Mouse (Mus musculus): ENCODE data around the gene 4930568D16Rik. TPM values are rescaled to one million over a fixed set of nuclear protein-coding genes. Genes with fewer than 3 reads are reported as not detected.

4930568D16Rik gene
- polyA plus RNA-seq, 1 experiment from 2014 or later: not detected

DNA sequence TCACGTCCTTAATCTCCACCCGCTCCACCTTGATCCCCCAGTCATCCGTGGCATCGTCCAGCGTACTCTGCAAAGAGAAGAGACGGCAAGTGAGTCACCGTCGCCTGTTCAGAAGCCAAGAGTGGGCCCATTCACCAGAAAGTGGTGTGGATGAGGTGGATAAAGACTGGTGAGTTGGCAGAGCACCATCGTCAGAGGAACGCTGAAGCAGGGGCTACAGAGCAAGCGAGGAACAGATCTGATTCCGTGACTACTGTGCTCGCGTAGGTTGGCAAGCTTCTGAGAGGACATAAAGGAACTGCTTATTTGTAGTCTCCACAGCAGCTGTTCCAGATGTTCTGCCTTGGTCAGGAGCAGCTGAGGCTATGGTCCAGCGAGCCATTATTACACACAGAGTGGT, 47.1 kb downstream of the 4930568D16Rik start:
- H3K27me3 ChIP-seq (replicated peaks): no peaks in the 10 kb centered on the region
- no peak overlapping the region for H3K4me2 ChIP-seq (replicated peaks)
- ATAC-seq: no peak
- no peaks in the 10 kb centered on the region for H3K4me1 ChIP-seq (replicated peaks)
- 94% methylated on average over 15 of the region's 15 CpGs for WGBS
- H3K9ac ChIP-seq: no peak overlapping the region
- H3K36me3 ChIP-seq: no peaks in the 10 kb centered on the region
- no peak overlapping the region for H3K27ac ChIP-seq
- no peak overlapping the region for H3K4me3 ChIP-seq (replicated peaks)
- no peaks in the 10 kb centered on the region for H3K9me3 ChIP-seq

DNA sequence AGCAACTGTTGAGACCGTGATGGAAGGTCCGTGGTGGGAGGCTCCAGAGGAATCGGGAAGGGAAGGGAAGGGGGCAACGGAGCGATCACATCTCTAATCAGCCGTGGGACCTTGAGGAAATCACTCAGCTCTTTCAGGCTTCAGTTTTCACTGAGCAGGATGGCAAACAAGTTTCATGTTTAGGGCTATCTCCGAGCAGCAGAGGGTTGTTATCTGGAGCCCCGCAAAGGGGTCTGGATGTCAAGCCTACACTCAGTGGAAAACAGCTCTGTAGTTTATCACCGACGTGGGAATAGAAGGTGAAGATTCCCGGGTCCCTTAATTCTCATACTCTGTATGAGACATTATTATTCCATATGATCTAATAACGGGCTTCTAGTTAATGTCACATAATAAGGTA, 49.1 kb downstream of the 4930568D16Rik start:
- WGBS: 88% methylated on average over 12 of the region's 12 CpGs
- H3K4me2 ChIP-seq (replicated peaks): no peak overlapping the region
- H3K36me3 ChIP-seq: no peaks in the 10 kb centered on the region

DNA sequence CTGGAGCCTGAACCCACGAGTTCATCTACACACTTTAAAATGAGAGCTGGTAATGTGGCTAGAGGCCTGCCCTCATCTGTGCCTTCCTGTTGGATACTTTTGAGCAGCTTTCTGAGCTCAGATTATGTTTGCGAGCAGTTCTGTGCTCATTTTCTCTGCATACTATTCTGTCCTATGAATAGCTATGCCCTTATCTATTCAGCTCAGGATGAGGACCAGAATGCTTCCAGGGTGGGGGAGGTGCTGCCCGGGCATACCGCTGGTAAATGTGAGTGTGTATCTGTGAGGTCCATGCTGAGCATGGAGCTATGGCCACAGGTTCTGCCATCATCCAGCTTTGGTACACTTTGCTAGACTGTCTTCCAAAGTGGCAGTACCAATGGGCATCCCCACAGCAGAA, 49.9 kb downstream of the 4930568D16Rik start:
- no peak overlapping the region for H3K4me3 ChIP-seq (replicated peaks)
- 86% methylated on average over 4 of the region's 4 CpGs for WGBS
- no peak for ATAC-seq
- H3K36me3 ChIP-seq: no peaks in the 10 kb centered on the region
- H3K9me3 ChIP-seq: no peaks in the 10 kb centered on the region
- H3K27ac ChIP-seq: no peak overlapping the region
- H3K9ac ChIP-seq: no peak overlapping the region
- no peak overlapping the region for H3K4me2 ChIP-seq (replicated peaks)
- no peaks in the 10 kb centered on the region for H3K4me1 ChIP-seq (replicated peaks)
- H3K27me3 ChIP-seq (replicated peaks): no peaks in the 10 kb centered on the region

More for the DNA sequence above, 49.1 kb downstream of the 4930568D16Rik start:
- H3K4me3 ChIP-seq (replicated peaks): no peak overlapping the region
- H3K9me3 ChIP-seq: no peaks in the 10 kb centered on the region
- H3K4me1 ChIP-seq (replicated peaks): no peaks in the 10 kb centered on the region
- no peak overlapping the region for H3K9ac ChIP-seq
- no peak for ATAC-seq
- no peak overlapping the region for H3K27ac ChIP-seq
- H3K27me3 ChIP-seq (replicated peaks): no peaks in the 10 kb centered on the region

DNA sequence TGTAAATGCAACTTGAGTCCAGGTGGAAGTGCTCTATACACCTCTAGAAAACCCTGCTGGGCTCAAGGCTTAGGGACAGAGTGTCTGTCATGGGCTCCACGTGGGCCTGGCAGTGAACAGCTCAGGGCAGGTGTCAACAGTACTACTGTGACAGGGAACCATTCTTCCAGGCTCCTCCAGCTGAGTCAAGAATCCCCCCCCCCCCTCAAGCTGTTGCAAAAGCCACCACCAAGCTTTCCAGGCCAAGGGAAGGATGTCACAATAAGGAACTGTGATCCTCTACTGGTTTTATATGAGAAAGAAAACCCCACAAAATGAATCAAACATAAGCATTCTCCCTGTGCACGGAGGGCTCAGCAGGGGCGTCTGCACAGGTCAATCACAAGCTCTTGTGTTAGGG, 53.2 kb downstream of the 4930568D16Rik start:
- H3K27me3 ChIP-seq (replicated peaks): no peaks in the 10 kb centered on the region
- H3K4me3 ChIP-seq (replicated peaks): no peak overlapping the region
- H3K36me3 ChIP-seq: no peaks in the 10 kb centered on the region
- no peak for ATAC-seq
- no peak overlapping the region for H3K9ac ChIP-seq
- no peak overlapping the region for H3K4me2 ChIP-seq (replicated peaks)
- WGBS: 46% methylated on average over 3 of the region's 3 CpGs
- H3K9me3 ChIP-seq: no peaks in the 10 kb centered on the region
- H3K4me1 ChIP-seq (replicated peaks): no peaks in the 10 kb centered on the region
- H3K27ac ChIP-seq: no peak overlapping the region

DNA sequence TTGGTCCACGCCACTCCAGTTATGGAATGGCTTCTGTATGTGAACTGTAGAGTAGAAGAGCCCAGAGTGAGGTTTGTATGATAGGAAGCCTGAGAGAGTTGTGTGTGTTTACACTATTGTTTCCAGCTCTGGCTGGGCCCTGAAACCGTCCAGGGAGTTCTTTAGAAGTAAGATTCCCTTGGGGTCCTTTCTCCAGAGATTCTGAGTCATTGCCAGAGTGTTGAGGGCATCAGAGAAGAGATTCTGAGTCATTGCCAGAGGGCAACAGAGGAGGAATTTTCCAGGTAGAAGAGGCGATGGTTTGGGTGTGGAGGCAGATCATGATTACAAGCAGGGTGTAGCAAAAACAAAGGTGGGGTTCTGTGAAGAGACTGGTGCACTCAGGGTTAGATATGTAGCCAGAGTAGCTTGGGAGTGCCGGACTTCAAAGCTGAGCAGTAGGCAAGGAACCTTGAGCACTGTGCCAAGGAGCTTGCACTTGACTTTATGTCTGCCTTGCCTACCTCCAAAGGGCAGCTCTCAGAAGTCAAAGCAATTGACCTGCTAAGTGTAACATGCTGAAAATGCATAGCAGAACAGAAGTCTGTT, 57.5 kb downstream of the 4930568D16Rik start:
- ATAC-seq: no peak
- no peaks in the 10 kb centered on the region for H3K9me3 ChIP-seq
- no peaks in the 10 kb centered on the region for H3K4me1 ChIP-seq (replicated peaks)
- H3K27ac ChIP-seq: no peak overlapping the region
- no peaks in the 10 kb centered on the region for H3K36me3 ChIP-seq
- H3K27me3 ChIP-seq (replicated peaks): no peaks in the 10 kb centered on the region
- no peak overlapping the region for H3K9ac ChIP-seq
- no peak overlapping the region for H3K4me2 ChIP-seq (replicated peaks)
- 74% methylated on average over 4 of the region's 4 CpGs for WGBS
- H3K4me3 ChIP-seq (replicated peaks): no peak overlapping the region

DNA sequence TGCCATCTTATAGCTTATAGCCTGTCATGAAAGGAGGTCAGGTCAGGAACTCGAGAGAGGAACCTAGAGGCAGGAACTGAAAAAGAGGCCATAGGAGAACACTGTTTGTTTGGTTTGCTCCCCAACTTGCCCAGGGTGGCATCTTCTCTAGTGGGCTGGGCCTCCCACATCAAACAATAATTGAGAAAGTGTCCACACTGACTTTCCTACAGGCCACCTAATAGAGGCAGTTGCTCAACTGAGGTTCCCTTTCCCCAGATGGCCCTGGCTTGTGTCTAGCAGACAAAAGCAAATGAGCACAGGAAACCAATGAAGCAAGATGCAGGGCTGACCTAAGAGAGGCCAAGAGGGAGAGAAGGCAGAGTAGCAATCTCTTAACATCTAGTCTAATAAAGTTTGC, 59.4 kb downstream of the 4930568D16Rik start:
- 37% methylated on average over 1 of the region's 1 CpGs for WGBS
- no peak for ATAC-seq
- Histone ChIP-seq H3K27ac (no peak overlapping the region), H3K9ac (no peak overlapping the region), H3K4me2 (replicated peaks) (no peak overlapping the region), H3K27me3 (replicated peaks) (no peaks in the 10 kb centered on the region), H3K4me3 (replicated peaks) (no peak overlapping the region), H3K36me3 (no peaks in the 10 kb centered on the region), H3K4me1 (replicated peaks) (no peaks in the 10 kb centered on the region), H3K9me3 (no peaks in the 10 kb centered on the region)

Other genes starting within 250 kb of the 4930568D16Rik start
- gene Rab14, start 166.6 kb downstream of the 4930568D16Rik start, polyA plus RNA-seq (2015; fragmentation: Nextera tagmentation; extraction: Ambion mirVana): 292 and 338 TPM in 2 replicates
- 167 and 170 TPM in 2 replicates for gene Gsn, start 111.3 kb downstream of the 4930568D16Rik start, polyA plus RNA-seq (2015; fragmentation: Nextera tagmentation; extraction: Ambion mirVana)
- 62.7 and 70.0 TPM in 2 replicates for gene Stom, start 30.8 kb downstream of the 4930568D16Rik start, polyA plus RNA-seq (2015; fragmentation: Nextera tagmentation; extraction: Ambion mirVana)
- not detected in 2 replicates for gene 4930402F06Rik, start 29.4 kb upstream of the 4930568D16Rik start, polyA plus RNA-seq (2015; fragmentation: Nextera tagmentation; extraction: Ambion mirVana)
- gene Ggta1, start 95.5 kb upstream of the 4930568D16Rik start, polyA plus RNA-seq (2015; fragmentation: Nextera tagmentation; extraction: Ambion mirVana): 18.0 and 18.5 TPM in 2 replicates
- gene Dab2ip, start 190.5 kb upstream of the 4930568D16Rik start, polyA plus RNA-seq (2015; fragmentation: Nextera tagmentation; extraction: Ambion mirVana): 52.7 and 54.9 TPM in 2 replicates

All from intestine, embryonic 15.5 days (tissue).